Mouse (Mus musculus) testis, adult 2 months (tissue): ENCODE data around the gene Gnmt.

Source experiments
- CTCF ChIP-seq: fragments of 200-500 bp; IDR thresholded peaks from 2 replicates; pipeline ENCODE4 v1.5.1; 2012; ENCODE audit warnings: low read depth, mild to moderate bottlenecking, inconsistent platforms, low read length, moderate library complexity; ENCODE audit not compliant: control insufficient read depth, insufficient read depth, insufficient replicate concordance
- POLR2A ChIP-seq: fragments of 200-500 bp; IDR thresholded peaks from 2 replicates; pipeline ENCODE4 v1.6.1; 2012; ENCODE audit warnings: low read depth, mild to moderate bottlenecking, inconsistent platforms, low read length, moderate library complexity; ENCODE audit not compliant: control insufficient read depth

DNA sequence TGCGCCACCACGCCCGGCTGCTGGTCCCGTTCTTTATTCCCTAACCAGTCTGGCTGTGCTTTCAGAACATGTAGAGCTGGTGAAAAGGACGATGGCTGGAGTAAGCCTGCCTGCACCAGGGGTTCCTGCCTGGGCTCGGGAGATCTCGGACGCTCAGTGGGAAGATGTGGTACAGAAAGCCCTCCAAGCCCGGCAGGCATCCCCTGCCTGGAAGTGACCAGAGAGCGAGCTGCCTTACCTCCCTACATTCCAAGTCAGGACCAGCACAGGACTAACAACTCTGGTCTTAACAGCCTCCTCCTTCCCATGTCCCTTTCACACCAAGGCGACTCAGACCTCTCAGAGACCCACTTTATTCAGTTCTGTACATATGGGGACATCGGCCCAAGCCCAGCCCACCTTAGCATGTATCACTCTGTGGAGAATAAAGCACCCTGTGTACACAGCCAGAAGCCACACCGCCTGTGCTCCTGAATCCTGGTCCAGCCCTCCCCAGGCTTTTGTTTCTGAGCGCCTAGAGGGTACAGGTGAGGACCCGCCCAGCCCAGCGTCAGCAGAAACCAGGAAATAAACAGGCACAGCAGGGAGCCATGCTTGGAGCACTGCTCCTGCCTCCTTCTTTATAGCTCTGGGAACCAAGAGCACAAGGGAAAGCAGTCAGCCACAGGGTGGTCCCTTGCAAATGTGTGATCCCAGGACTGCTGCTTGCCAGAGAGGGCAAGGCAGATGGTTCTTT is 46.1 kb downstream of the Gnmt start:
- no peak for TF ChIP-seq CTCF
- TF ChIP-seq POLR2A, result no peak
